Mouse (Mus musculus): ENCODE measurements around the gene Ddx28.

DNA sequence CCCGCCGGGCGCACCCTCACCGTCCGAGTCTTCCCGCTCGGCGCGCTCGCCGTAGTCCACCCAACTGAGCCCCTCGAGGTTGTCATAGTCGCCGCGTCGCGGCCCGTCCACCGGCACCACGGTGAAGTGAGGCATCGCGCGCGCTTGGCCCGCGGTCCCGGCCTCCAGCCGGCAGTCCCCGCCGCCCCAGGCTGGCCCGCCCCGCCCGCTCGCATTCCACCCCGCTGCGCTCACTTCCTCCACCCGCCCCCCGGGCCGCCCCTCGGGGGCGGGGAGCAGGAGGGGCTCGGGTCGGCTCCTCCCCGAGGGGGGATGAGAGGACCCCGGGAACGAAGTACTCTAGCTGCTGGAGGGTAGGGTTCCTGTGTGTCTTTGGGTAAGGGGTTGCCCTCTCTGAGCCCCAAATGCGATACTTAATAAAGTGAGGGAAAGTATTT lies 45.8 kb downstream of the Ddx28 start, which contains the start of gene Slc12a4:
- TF ChIP-seq POLR2A (IDR thresholded peaks at IDR 0.05; ENCODE audit: control insufficient read depth, extremely low read depth, insufficient read depth, low read length, poor library complexity) (peak; percentile 63), CTCF (IDR thresholded peaks at IDR 0.05; ENCODE audit: borderline replicate concordance, control insufficient read depth, extremely low read depth, insufficient read depth, low read length, poor library complexity) (peak; percentile 56)
